In the genomic region with DNA sequence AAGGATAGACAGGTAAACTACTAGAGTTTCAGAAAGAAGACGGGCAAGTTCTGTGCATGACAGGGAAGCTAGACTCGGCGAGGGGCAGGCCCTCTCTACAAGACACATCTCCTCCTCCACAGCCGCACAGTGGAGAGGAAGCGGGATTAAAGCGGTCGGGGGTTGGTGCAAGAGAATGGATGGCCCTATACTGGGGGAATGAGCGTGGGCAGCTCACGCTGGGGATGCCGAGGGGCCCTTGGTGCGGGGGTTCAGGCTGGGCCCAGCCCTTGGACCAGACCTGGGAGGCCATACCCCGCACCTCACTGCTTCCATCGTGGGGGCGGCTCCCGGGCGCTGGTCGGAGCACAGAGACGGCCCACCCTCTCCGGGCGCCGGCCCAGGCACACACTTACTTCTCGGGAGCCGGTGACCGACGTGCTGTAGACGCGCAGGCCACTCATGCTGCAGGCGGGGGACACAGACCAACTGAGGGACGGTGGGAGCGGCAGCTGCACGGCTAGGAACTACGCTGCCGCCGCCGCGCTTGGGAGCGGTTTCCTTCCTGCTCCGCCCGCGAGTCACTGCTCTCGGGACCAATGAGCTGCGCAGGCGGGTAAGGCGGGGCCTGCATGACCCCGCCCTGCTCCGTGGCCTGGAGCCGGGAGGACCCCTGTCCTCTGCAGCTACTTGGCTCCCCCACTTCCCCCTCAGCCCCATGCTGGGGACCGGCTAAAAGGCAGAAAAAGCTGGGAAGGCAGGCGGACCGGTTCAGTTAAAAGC, we compare ENCODE assay signal across 8 mouse cellular contexts. TPM values are rescaled to one million over a fixed set of nuclear protein-coding genes. Genes with fewer than 3 reads are reported as not detected.
A peak's percentile ranks its signal among the peaks of the same experiment; 100 is the strongest.
DNase-seq lines count a peak whose midpoint lies in the region; ATAC-seq and TF ChIP-seq lines count a peak whose summit lies in the region.

A gene (minus strand): TSS at position 569 of the 762 bp plus-strand sequence.

- no peaks in the 10 kb centered on the region for H3K9me3 ChIP-seq in embryonic facial prominence, embryonic 13.5 days
- no peaks in the 10 kb centered on the region for H3K9me3 ChIP-seq in limb, embryonic 10.5 days (replicated peaks)
- no peaks in the 10 kb centered on the region for H3K9me3 ChIP-seq in midbrain, embryonic 12.5 days

- no peaks in the 10 kb centered on the region for H3K27me3 ChIP-seq in embryonic facial prominence, embryonic 13.5 days
- H3K27me3 ChIP-seq in limb, embryonic 10.5 days (ENCODE audit: low read depth, poor library complexity, severe bottlenecking), result no peaks in the 10 kb centered on the region
- H3K27me3 ChIP-seq in midbrain, embryonic 12.5 days, result no peaks in the 10 kb centered on the region
- H3K27me3 ChIP-seq in small intestine, adult 2 months (ENCODE audit: control insufficient read depth, insufficient read depth, low read length), result no peaks in the 10 kb centered on the region

- under 1% methylated on average over 50 of the region's 50 CpGs for WGBS in embryonic facial prominence, embryonic 13.5 days
- under 1% methylated on average over 50 of the region's 50 CpGs for WGBS in limb, embryonic 10.5 days
- WGBS in midbrain, embryonic 12.5 days, result under 1% methylated on average over 50 of the region's 50 CpGs
- WGBS in small intestine, adult 2 months, result under 1% methylated on average over 50 of the region's 50 CpGs

- peak within 1 kb of the TSS; percentile 90 for H3K9ac ChIP-seq in embryonic facial prominence, embryonic 13.5 days
- peak within 1 kb of the TSS; percentile 80 for H3K9ac ChIP-seq in midbrain, embryonic 12.5 days (replicated peaks)

- H3K4me1 ChIP-seq in embryonic facial prominence, embryonic 13.5 days, result peaks cover 45% of the 10 kb centered on the region
- peaks cover 51% of the 10 kb centered on the region for H3K4me1 ChIP-seq in limb, embryonic 10.5 days
- H3K4me1 ChIP-seq in midbrain, embryonic 12.5 days, result peaks cover 29% of the 10 kb centered on the region
- H3K4me1 ChIP-seq in small intestine, adult 2 months (ENCODE audit: control insufficient read depth, insufficient read depth, insufficient read length, low read length), result peaks cover 47% of the 10 kb centered on the region

- peak within 1 kb of the TSS; percentile 85 for H3K4me2 ChIP-seq in embryonic facial prominence, embryonic 13.5 days
- peak within 1 kb of the TSS; percentile 94 for H3K4me2 ChIP-seq in midbrain, embryonic 12.5 days (replicated peaks)

- H3K27ac ChIP-seq in embryonic facial prominence, embryonic 13.5 days, result peak within 1 kb of the TSS; percentile 92
- H3K27ac ChIP-seq in limb, embryonic 10.5 days, result peak within 1 kb of the TSS; percentile 90
- H3K27ac ChIP-seq in midbrain, embryonic 12.5 days (replicated peaks), result peak within 1 kb of the TSS; percentile 74
- H3K27ac ChIP-seq in small intestine, adult 2 months (ENCODE audit: insufficient read depth, low read depth, low read length), result peak within 1 kb of the TSS; percentile 80

- H3K36me3 ChIP-seq in embryonic facial prominence, embryonic 13.5 days, result peaks cover 28% of the 10 kb centered on the region
- peaks cover 37% of the 10 kb centered on the region for H3K36me3 ChIP-seq in limb, embryonic 10.5 days
- H3K36me3 ChIP-seq in midbrain, embryonic 12.5 days, result peaks cover 19% of the 10 kb centered on the region
- H3K36me3 ChIP-seq in small intestine, adult 2 months (ENCODE audit: control insufficient read depth, insufficient read depth, low read length), result 0 out of 2 replicates have a peak, but pooled peaks cover 7% of the 10 kb centered on the region

- peak; percentile 76 for TF ChIP-seq POLR2A in small intestine, adult 2 months (IDR thresholded peaks at IDR 0.05; ENCODE audit: low read depth, low read length)

- H3K4me3 ChIP-seq in embryonic facial prominence, embryonic 13.5 days, result peak within 1 kb of the TSS; percentile 89
- H3K4me3 ChIP-seq in limb, embryonic 10.5 days, result peak within 1 kb of the TSS; percentile 87
- H3K4me3 ChIP-seq in midbrain, embryonic 12.5 days, result peak within 1 kb of the TSS; percentile 73
- H3K4me3 ChIP-seq in small intestine, adult 2 months (ENCODE audit: low read depth, low read length), result peak within 1 kb of the TSS; percentile 92

- DNase-seq in 3T3-L1 (ENCODE audit: low read depth, low spot score), result peak; percentile 76
- DNase-seq in adrenal gland, postnatal 4 days (ENCODE audit: low spot score in 2 of 2), result peak; percentile 59 to 70
- peak; percentile 91 to 94 for DNase-seq in heart, adult 18-20 months
- DNase-seq in kidney, adult 18-20 months, result peak; percentile 91
- peak; percentile 89 for DNase-seq in limb, embryonic 10.5 days (ENCODE audit: low spot score)

- ATAC-seq in embryonic facial prominence, embryonic 13.5 days (ENCODE audit: insufficient number of reproducible peaks, insufficient read depth, low FRiP score, low TSS enrichment, low read depth), result peak; percentile 86
- ATAC-seq in midbrain, embryonic 12.5 days (ENCODE audit: low FRiP score, low read depth), result peak; percentile 94

- TF ChIP-seq CTCF in small intestine, adult 2 months (IDR thresholded peaks at IDR 0.05; ENCODE audit: extremely low read depth, insufficient read length, insufficient replicate concordance, low read depth, low read length), result no peak

RNA-seq across cellular contexts. Expression of the gene that starts here (rescaled TPM):
- 100 to 1,000 TPM; 108 to 111 TPM for total RNA-seq in adrenal gland, postnatal 4 days (2021)
- 412 and 420 TPM in 2 replicates for polyA plus RNA-seq in embryonic facial prominence, embryonic 13.5 days (2015; fragmentation: Nextera tagmentation; extraction: Ambion mirVana)
- total RNA-seq in heart, adult 18-20 months (2021), result 10 to 100 TPM; 34.0 to 42.8 TPM
- polyA plus RNA-seq in limb, embryonic 10.5 days (2016; fragmentation: Nextera tagmentation; extraction: Ambion mirVana), result 280 and 308 TPM in 2 replicates
- 301 and 307 TPM in 2 replicates for polyA plus RNA-seq in midbrain, embryonic 12.5 days (2016; fragmentation: Nextera tagmentation; extraction: Ambion mirVana)
- 453 and 911 TPM in 2 replicates for polyA plus RNA-seq in small intestine, adult 2 months (2012; rRNA removed)

Comparison
In these comparisons a context has a peak if more than half of its experiments do, and no peak if none do; other contexts are left out.
1. Peak in every context shown above with its lines: DNase-seq, ATAC-seq, H3K4me3 ChIP-seq and H3K27ac ChIP-seq.